Mouse (Mus musculus): ENCODE results near the gene Olfr346.

Olfr346 gene

DNA sequence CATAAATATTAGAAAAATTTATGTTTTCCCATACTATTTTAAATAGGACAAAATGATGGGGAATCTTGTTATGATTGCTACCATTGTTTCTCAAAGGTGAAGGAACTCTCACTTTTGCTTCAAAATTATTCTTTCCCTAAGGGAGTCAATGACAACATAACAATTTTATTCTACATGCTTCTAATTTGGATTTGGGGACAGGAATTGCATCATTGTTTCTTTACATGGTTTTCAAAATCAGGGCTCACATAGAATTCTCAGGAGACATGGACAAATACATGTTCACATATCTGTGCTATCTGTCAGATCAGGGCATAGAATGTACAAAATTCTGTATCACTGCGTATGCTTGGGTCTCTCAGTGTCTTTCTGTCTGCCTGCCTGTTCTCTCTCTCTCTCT is at the start of gene Olfr346:
TSS of gene Olfr346 (plus strand) at position 301 of the 400 bp plus-strand sequence.
- no peak for DNase-seq (ENCODE audit: low spot score)

DNA sequence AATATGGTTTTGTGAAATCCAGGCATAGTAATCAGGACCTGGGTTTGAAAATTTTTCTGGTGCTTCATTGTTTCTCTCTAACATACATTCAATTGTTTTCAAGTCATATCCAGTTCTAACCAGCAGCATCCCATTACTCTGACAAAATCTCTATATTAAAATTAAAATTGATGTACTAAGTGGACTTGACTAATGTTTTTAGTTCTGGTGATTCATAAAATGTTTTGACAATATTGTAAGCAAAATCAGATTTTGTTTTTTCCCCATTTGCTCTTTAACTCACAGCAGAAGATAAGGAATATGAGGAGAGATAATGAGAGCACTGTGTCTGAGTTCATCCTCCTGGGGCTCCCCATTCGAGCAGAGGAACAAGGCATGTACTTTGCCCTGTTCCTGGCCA is 45.8 kb upstream of the Olfr346 start, which contains the start of gene Olfr345:
TSS of gene Olfr345 (plus strand) at position 301 of the 400 bp plus-strand sequence.
- no peak for DNase-seq (ENCODE audit: low spot score)

DNA sequence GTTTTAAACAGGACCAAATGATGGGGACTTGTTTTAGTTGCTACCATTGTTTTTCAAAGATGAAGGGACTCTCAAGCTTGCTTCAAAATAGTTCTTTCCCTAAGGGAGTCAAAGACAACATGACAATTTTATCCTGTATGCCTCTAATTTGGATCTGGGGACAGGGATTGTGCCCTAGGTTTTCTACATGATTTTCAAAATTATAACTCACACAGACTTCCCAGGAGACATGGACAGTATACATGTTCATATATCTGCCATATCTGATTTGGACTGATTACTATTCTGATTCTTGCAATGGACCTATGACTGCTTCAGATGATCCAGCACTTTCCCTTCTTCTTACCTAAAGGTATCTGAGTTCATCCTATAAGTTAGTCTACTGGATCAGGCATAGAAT is 46.0 kb downstream of the Olfr346 start, which contains the start of gene Olfr347:
TSS of gene Olfr347 (plus strand) at position 301 of the 400 bp plus-strand sequence.
- DNase-seq (ENCODE audit: low spot score): no peak

DNA sequence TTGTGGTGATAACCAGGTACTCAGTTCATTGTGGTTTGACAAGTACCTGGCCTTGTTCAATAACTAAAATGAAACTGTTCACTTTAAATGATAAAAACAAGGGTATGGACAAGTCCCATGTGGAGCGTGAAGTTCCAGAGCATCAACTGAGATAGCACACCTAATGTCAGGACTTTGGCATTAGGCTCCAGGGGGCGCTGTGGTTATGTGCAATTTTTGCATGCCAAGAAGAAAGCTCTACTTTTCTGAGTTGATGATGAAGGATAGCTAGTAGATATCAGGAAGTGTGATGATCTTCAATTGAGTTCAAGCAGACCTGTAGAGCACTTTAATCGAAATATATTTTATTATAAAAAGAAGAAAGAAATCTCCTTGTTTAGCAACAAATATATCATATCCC is 50.6 kb downstream of the Olfr346 start:
- no peak for DNase-seq (ENCODE audit: low spot score)
